Mouse (Mus musculus): ENCODE measurements around the gene Prok1. TPM values are rescaled to one million over a fixed set of nuclear protein-coding genes. Genes with fewer than 3 reads are reported as not detected.

Prok1 gene
- total RNA-seq, 2 experiments from 2014 or later, result not detected

GRCm38 (mm10) chr3:107233945-107234344 is 5.6 kb downstream of the Prok1 start:
- intact Hi-C loops (cut with DNase I), result loop anchor here (1.0 to 10.0 kb wide), 5 partner anchors 40 to 371 kb away; partner anchors contain the start of gene Rbm15
- TF ChIP-seq CTCF (IDR thresholded peaks at IDR 0.05), result no peak

GRCm38 (mm10) chr3:107233351-107233813 is 6.1 kb downstream of the Prok1 start:
- DNase-seq (ENCODE audit: extremely low spot score in 1 of 2, low spot score in 2 of 2), result peak; percentile 85 to 91
- intact Hi-C loops (cut with DNase I), result loop anchor here (1.0 to 10.0 kb wide), 5 partner anchors 41 to 371 kb away; partner anchors contain the start of gene Rbm15
- peak; percentile 89 for TF ChIP-seq CTCF (IDR thresholded peaks at IDR 0.05)
- Histone ChIP-seq H3K4me3 (peak overlapping the region; percentile 29), H3K27ac (peak overlapping the region; percentile 85)

More at GRCm38 (mm10) chr3:107233945-107234344, 5.6 kb downstream of the Prok1 start:
- Histone ChIP-seq H3K4me3 (no peak overlapping the region), H3K27ac (no peak overlapping the region)
- DNase-seq (ENCODE audit: extremely low spot score in 1 of 2, low spot score in 2 of 2), result no peak

- no peak for TF ChIP-seq CTCF (IDR thresholded peaks at IDR 0.05)
- H3K4me3 ChIP-seq, result no peak overlapping the region
These were observed 8.3 kb downstream of the Prok1 start for GRCm38 (mm10) chr3:107231202-107231601.

GRCm38 (mm10) chr3:107230527-107230926 is 9.0 kb downstream of the Prok1 start, which contains the start of gene A630076J17Rik:
A630076J17Rik (plus strand) TSS chr3:107230614.
- no peak within 1 kb of the TSS for H3K4me3 ChIP-seq
- no peak for DNase-seq (ENCODE audit: extremely low spot score in 1 of 2, low spot score in 2 of 2)
- intact Hi-C loops (cut with DNase I), result loop anchor here (5.0 to 10.0 kb wide), 3 partner anchors 102 to 374 kb away; partner anchors contain the start of gene Rbm15
- no peak within 1 kb of the TSS for H3K27ac ChIP-seq
- no peak for TF ChIP-seq CTCF (IDR thresholded peaks at IDR 0.05)

More at GRCm38 (mm10) chr3:107231202-107231601, 8.3 kb downstream of the Prok1 start:
- intact Hi-C loops (cut with DNase I), result loop anchor here (5.0 to 10.0 kb wide), 3 partner anchors 101 to 374 kb away; partner anchors contain the start of gene Rbm15
- no peak overlapping the region for H3K27ac ChIP-seq
- no peak for DNase-seq (ENCODE audit: extremely low spot score in 1 of 2, low spot score in 2 of 2)

- intact Hi-C loops (cut with DNase I), result loop anchor here (5.0 to 10.0 kb wide), 3 partner anchors 102 to 375 kb away; partner anchors contain the start of gene Rbm15
- no peak for TF ChIP-seq CTCF (IDR thresholded peaks at IDR 0.05)
- no peak for DNase-seq (ENCODE audit: extremely low spot score in 1 of 2, low spot score in 2 of 2)
- no peak overlapping the region for H3K27ac ChIP-seq
- H3K4me3 ChIP-seq, result no peak overlapping the region
These were observed 9.7 kb downstream of the Prok1 start for GRCm38 (mm10) chr3:107229822-107230221.

GRCm38 (mm10) chr3:107229221-107229620 is 10.3 kb downstream of the Prok1 start:
- no peak for DNase-seq (ENCODE audit: extremely low spot score in 1 of 2, low spot score in 2 of 2)
- H3K4me3 ChIP-seq, result no peak overlapping the region
- intact Hi-C loops (cut with DNase I), result no loop called here
- no peak for TF ChIP-seq CTCF (IDR thresholded peaks at IDR 0.05)
- no peak overlapping the region for H3K27ac ChIP-seq

- TF ChIP-seq CTCF (IDR thresholded peaks at IDR 0.05), result no peak
- H3K27ac ChIP-seq, result no peak overlapping the region
- intact Hi-C loops (cut with DNase I), result no loop called here
These were observed 13.7 kb downstream of the Prok1 start for GRCm38 (mm10) chr3:107225820-107226219.

GRCm38 (mm10) chr3:107223230-107223629 is 16.3 kb downstream of the Prok1 start:
- Histone ChIP-seq H3K4me3 (no peak overlapping the region), H3K27ac (no peak overlapping the region)
- intact Hi-C loops (cut with DNase I), result no loop called here
- TF ChIP-seq CTCF (IDR thresholded peaks at IDR 0.05), result no peak
- no peak for DNase-seq (ENCODE audit: extremely low spot score in 1 of 2, low spot score in 2 of 2)

More at GRCm38 (mm10) chr3:107225820-107226219, 13.7 kb downstream of the Prok1 start:
- H3K4me3 ChIP-seq, result no peak overlapping the region
- DNase-seq (ENCODE audit: extremely low spot score in 1 of 2, low spot score in 2 of 2), result no peak

- DNase-seq (ENCODE audit: extremely low spot score in 1 of 2, low spot score in 2 of 2), result no peak
- TF ChIP-seq CTCF (IDR thresholded peaks at IDR 0.05), result no peak
- Histone ChIP-seq H3K27ac (no peak within 1 kb of the TSS), H3K4me3 (no peak within 1 kb of the TSS)
- intact Hi-C loops (cut with DNase I), result no loop called here
These were observed 17.9 kb downstream of the Prok1 start, which contains the start of gene Cym for GRCm38 (mm10) chr3:107221608-107222007. Cym (minus strand) TSS chr3:107221732.

GRCm38 (mm10) chr3:107218572-107218971 is 20.9 kb downstream of the Prok1 start:
- DNase-seq (ENCODE audit: extremely low spot score in 1 of 2, low spot score in 2 of 2), result no peak
- Histone ChIP-seq H3K4me3 (no peak overlapping the region), H3K27ac (no peak overlapping the region)
- intact Hi-C loops (cut with DNase I), result no loop called here
- no peak for TF ChIP-seq CTCF (IDR thresholded peaks at IDR 0.05)

- H3K27ac ChIP-seq, result no peak overlapping the region
- intact Hi-C loops (cut with DNase I), result no loop called here
- no peak for DNase-seq (ENCODE audit: extremely low spot score in 1 of 2, low spot score in 2 of 2)
These were observed 22.4 kb downstream of the Prok1 start for GRCm38 (mm10) chr3:107217101-107217480.

GRCm38 (mm10) chr3:107216400-107217100 is 23.0 kb downstream of the Prok1 start:
- no peak for TF ChIP-seq CTCF (IDR thresholded peaks at IDR 0.05)
- intact Hi-C loops (cut with DNase I), result no loop called here

More at GRCm38 (mm10) chr3:107217101-107217480, 22.4 kb downstream of the Prok1 start:
- TF ChIP-seq CTCF (IDR thresholded peaks at IDR 0.05), result no peak
- no peak overlapping the region for H3K4me3 ChIP-seq

More at GRCm38 (mm10) chr3:107216400-107217100, 23.0 kb downstream of the Prok1 start:
- no peak overlapping the region for H3K4me3 ChIP-seq
- no peak for DNase-seq (ENCODE audit: extremely low spot score in 1 of 2, low spot score in 2 of 2)
- H3K27ac ChIP-seq, result no peak overlapping the region

Measured in left cerebral cortex, adult 2 months (tissue).